Mouse (Mus musculus): ENCODE data around the gene Chtf18.
A peak's percentile ranks its signal among the peaks of the same experiment; 100 is the strongest.
"Not testable (repeated sequence)": the region's sequence is repeated elsewhere in the genome, so short reads cannot be mapped to it uniquely, and the experiment has no call there.

The Chtf18 gene

GRCm38 (mm10) chr17:25727265-25728008 is at the start of gene Chtf18, which contains the start of gene Rpusd1:
TSS of gene Chtf18 (minus strand) at chr17:25727419.
TSS of gene Rpusd1 (plus strand) at chr17:25727670.
- peak; percentile 94 to 97 for DNase-seq (ENCODE audit: low spot score in 2 of 2)

GRCm38 (mm10) chr17:25775318-25776062 is 48.3 kb upstream of the Chtf18 start:
- DNase-seq (ENCODE audit: low spot score in 2 of 2) = no peak

- DNase-seq (ENCODE audit: low spot score in 2 of 2) = peak; percentile 92 to 99
Observed at GRCm38 (mm10) chr17:25773549-25774120, 46.4 kb upstream of the Chtf18 start, which contains the start of gene Narfl. TSS of gene Narfl (plus strand) at chr17:25773776.

- no peak for DNase-seq (ENCODE audit: low spot score in 2 of 2)
Observed at GRCm38 (mm10) chr17:25769331-25769730, 42.1 kb upstream of the Chtf18 start.

- DNase-seq (ENCODE audit: low spot score in 2 of 2) = no peak
Observed at GRCm38 (mm10) chr17:25765886-25766285, 38.7 kb upstream of the Chtf18 start.

GRCm38 (mm10) chr17:25762591-25762990 is 35.4 kb upstream of the Chtf18 start:
- no peak for DNase-seq (ENCODE audit: low spot score in 2 of 2)

GRCm38 (mm10) chr17:25761561-25761970 is 34.3 kb upstream of the Chtf18 start:
- DNase-seq (ENCODE audit: low spot score in 2 of 2) = no peak

- DNase-seq (ENCODE audit: low spot score in 2 of 2) = no peak
Observed at GRCm38 (mm10) chr17:25760148-25760547, 32.9 kb upstream of the Chtf18 start.

GRCm38 (mm10) chr17:25757691-25758090 is 30.5 kb upstream of the Chtf18 start:
- DNase-seq (ENCODE audit: low spot score in 2 of 2) = no peak

- no peak for DNase-seq (ENCODE audit: low spot score in 2 of 2)
Observed at GRCm38 (mm10) chr17:25756378-25757242, 29.4 kb upstream of the Chtf18 start.

GRCm38 (mm10) chr17:25755627-25756377 is 28.6 kb upstream of the Chtf18 start:
- no peak for DNase-seq (ENCODE audit: low spot score in 2 of 2)

GRCm38 (mm10) chr17:25755086-25755485 is 27.9 kb upstream of the Chtf18 start:
- no peak for DNase-seq (ENCODE audit: low spot score in 2 of 2)

GRCm38 (mm10) chr17:25754241-25754640 is 27.0 kb upstream of the Chtf18 start, which contains the start of gene Msln:
TSS of gene Msln (minus strand) at chr17:25754378.
- no peak for DNase-seq (ENCODE audit: low spot score in 2 of 2)

- no peak for DNase-seq (ENCODE audit: low spot score in 2 of 2)
Observed at GRCm38 (mm10) chr17:25751446-25751845, 24.2 kb upstream of the Chtf18 start.

- DNase-seq (ENCODE audit: low spot score in 2 of 2) = no peak
Observed at GRCm38 (mm10) chr17:25749314-25749713, 22.1 kb upstream of the Chtf18 start.

- no peak for DNase-seq (ENCODE audit: low spot score in 2 of 2)
Observed at GRCm38 (mm10) chr17:25748238-25748637, 21.0 kb upstream of the Chtf18 start.

GRCm38 (mm10) chr17:25744311-25744710 is 17.1 kb upstream of the Chtf18 start:
- DNase-seq (ENCODE audit: low spot score in 2 of 2) = no peak

- DNase-seq (ENCODE audit: low spot score in 2 of 2) = no peak
Observed at GRCm38 (mm10) chr17:25743831-25744230, 16.6 kb upstream of the Chtf18 start.

GRCm38 (mm10) chr17:25741471-25741870 is 14.3 kb upstream of the Chtf18 start:
- DNase-seq (ENCODE audit: low spot score in 2 of 2) = not testable (repeated sequence)

- DNase-seq (ENCODE audit: low spot score in 2 of 2) = no peak
Observed at GRCm38 (mm10) chr17:25738861-25739260, 11.6 kb upstream of the Chtf18 start.

GRCm38 (mm10) chr17:25735745-25736144 is 8.5 kb upstream of the Chtf18 start, which contains the start of gene Mslnl:
TSS of gene Mslnl (plus strand) at chr17:25736042.
- no peak for DNase-seq (ENCODE audit: low spot score in 2 of 2)
